Mouse (Mus musculus): Measurements from ENCODE around the gene Ngly1. TPM values are rescaled to one million over a fixed set of nuclear protein-coding genes. Genes with fewer than 3 reads are reported as not detected.

Gene Ngly1
- total RNA-seq, 1 experiment, result 6.9 TPM

GRCm38 (mm10) chr14:16236466-16236865 is 12.6 kb upstream of the Ngly1 start:
- Histone ChIP-seq H3K9me3 (ENCODE audit: control insufficient read depth, insufficient read depth, low read depth, low read length) (no peaks in the 10 kb centered on the region), H3K27ac (ENCODE audit: insufficient read depth, low read depth, low read length, poor library complexity, severe bottlenecking) (no peak overlapping the region), H3K9ac (ENCODE audit: insufficient read depth, low read depth, low read length, poor library complexity, severe bottlenecking) (no peak overlapping the region), H3K36me3 (ENCODE audit: control insufficient read depth, insufficient read depth, low read length, poor library complexity, severe bottlenecking) (no peaks in the 10 kb centered on the region; the same call in 1 of the 2 replicates), H3K4me3 (ENCODE audit: insufficient read depth in 1 of 2, low read depth in 1 of 2, low read length in 2 of 2, poor library complexity in 1 of 2, severe bottlenecking in 1 of 2) (no peak overlapping the region), H3K4me1 (ENCODE audit: control insufficient read depth in 2 of 2, insufficient read depth in 2 of 2, low read length in 2 of 2, poor library complexity in 1 of 2) (no peaks in the 10 kb centered on the region)
- DNase-seq (ENCODE audit: low read depth, low spot score), result no peak
- TF ChIP-seq CHD2 (IDR thresholded peaks at IDR 0.05; ENCODE audit: low read depth, low read length) (no peak), ZC3H11A (IDR thresholded peaks at IDR 0.05; ENCODE audit: borderline replicate concordance, low read depth, low read length) (no peak), ZNF384 (IDR thresholded peaks at IDR 0.05; ENCODE audit: low read depth, low read length) (no peak), MAFK (IDR thresholded peaks at IDR 0.05; ENCODE audit: insufficient read depth, low read depth, low read length) (no peak), HCFC1 (IDR thresholded peaks at IDR 0.05; ENCODE audit: borderline replicate concordance, insufficient read depth, low read length) (no peak)
- in situ Hi-C loops (cut with MboI; ENCODE audit: low sequenced_read_pairs in 2 of 2, unreplicated experiment in 2 of 2), result no loop called here

GRCm38 (mm10) chr14:16242193-16242815 is 6.8 kb upstream of the Ngly1 start:
- H3K27ac ChIP-seq (ENCODE audit: insufficient read depth, low read depth, low read length, poor library complexity, severe bottlenecking), result no peak overlapping the region
- H3K4me3 ChIP-seq (ENCODE audit: insufficient read depth in 1 of 2, low read depth in 1 of 2, low read length in 2 of 2, poor library complexity in 1 of 2, severe bottlenecking in 1 of 2), result peak overlapping the region in 1 of 2 experiments; percentile 75; a peak in 2 of 4 replicates
- H3K9ac ChIP-seq (ENCODE audit: insufficient read depth, low read depth, low read length, poor library complexity, severe bottlenecking), result no peak overlapping the region
- in situ Hi-C loops (cut with MboI; ENCODE audit: low sequenced_read_pairs in 2 of 2, unreplicated experiment in 2 of 2), result no loop called here
- H3K9me3 ChIP-seq (ENCODE audit: control insufficient read depth, insufficient read depth, low read depth, low read length), result no peaks in the 10 kb centered on the region
- no peak for TF ChIP-seq ZC3H11A (IDR thresholded peaks at IDR 0.05; ENCODE audit: borderline replicate concordance, low read depth, low read length)
- no peak for TF ChIP-seq HCFC1 (IDR thresholded peaks at IDR 0.05; ENCODE audit: borderline replicate concordance, insufficient read depth, low read length)
- no peak for TF ChIP-seq ZNF384 (IDR thresholded peaks at IDR 0.05; ENCODE audit: low read depth, low read length)
- TF ChIP-seq CHD2 (IDR thresholded peaks at IDR 0.05; ENCODE audit: low read depth, low read length), result no peak
- TF ChIP-seq MAFK (IDR thresholded peaks at IDR 0.05; ENCODE audit: insufficient read depth, low read depth, low read length), result no peak
- H3K4me1 ChIP-seq (ENCODE audit: control insufficient read depth in 2 of 2, insufficient read depth in 2 of 2, low read length in 2 of 2, poor library complexity in 1 of 2), result no peaks in the 10 kb centered on the region
- no peak for DNase-seq (ENCODE audit: low read depth, low spot score)
- no peaks in the 10 kb centered on the region; the same call in 1 of the 2 replicates for H3K36me3 ChIP-seq (ENCODE audit: control insufficient read depth, insufficient read depth, low read length, poor library complexity, severe bottlenecking)

GRCm38 (mm10) chr14:16242947-16243602 is 6.0 kb upstream of the Ngly1 start:
- Histone ChIP-seq H3K27ac (ENCODE audit: insufficient read depth, low read depth, low read length, poor library complexity, severe bottlenecking) (peak overlapping the region; percentile 40; the same call in 1 of the 2 replicates), H3K4me3 (ENCODE audit: insufficient read depth in 1 of 2, low read depth in 1 of 2, low read length in 2 of 2, poor library complexity in 1 of 2, severe bottlenecking in 1 of 2) (peak overlapping the region; percentile 75), H3K9ac (ENCODE audit: insufficient read depth, low read depth, low read length, poor library complexity, severe bottlenecking) (peak overlapping the region; percentile 84), H3K36me3 (ENCODE audit: control insufficient read depth, insufficient read depth, low read length, poor library complexity, severe bottlenecking) (no peaks in the 10 kb centered on the region; the same call in 1 of the 2 replicates), H3K9me3 (ENCODE audit: control insufficient read depth, insufficient read depth, low read depth, low read length) (no peaks in the 10 kb centered on the region), H3K4me1 (ENCODE audit: control insufficient read depth in 2 of 2, insufficient read depth in 2 of 2, low read length in 2 of 2, poor library complexity in 1 of 2) (no peaks in the 10 kb centered on the region)
- no peak for TF ChIP-seq ZNF384 (IDR thresholded peaks at IDR 0.05; ENCODE audit: low read depth, low read length)
- TF ChIP-seq HCFC1 (IDR thresholded peaks at IDR 0.05; ENCODE audit: borderline replicate concordance, insufficient read depth, low read length), result peak; percentile 41; the same call in 1 of the 2 replicates
- TF ChIP-seq MAFK (IDR thresholded peaks at IDR 0.05; ENCODE audit: insufficient read depth, low read depth, low read length), result no peak
- no peak for TF ChIP-seq CHD2 (IDR thresholded peaks at IDR 0.05; ENCODE audit: low read depth, low read length)
- DNase-seq (ENCODE audit: low read depth, low spot score), result peak; percentile 53
- in situ Hi-C loops (cut with MboI; ENCODE audit: low sequenced_read_pairs in 2 of 2, unreplicated experiment in 2 of 2), result no loop called here

- Histone ChIP-seq H3K4me3 (ENCODE audit: insufficient read depth in 1 of 2, low read depth in 1 of 2, low read length in 2 of 2, poor library complexity in 1 of 2, severe bottlenecking in 1 of 2) (peak overlapping the region; percentile 75), H3K27ac (ENCODE audit: insufficient read depth, low read depth, low read length, poor library complexity, severe bottlenecking) (peak overlapping the region; percentile 40; the same call in 1 of the 2 replicates), H3K9ac (ENCODE audit: insufficient read depth, low read depth, low read length, poor library complexity, severe bottlenecking) (peak overlapping the region; percentile 72), H3K36me3 (ENCODE audit: control insufficient read depth, insufficient read depth, low read length, poor library complexity, severe bottlenecking) (no peaks in the 10 kb centered on the region; the same call in 1 of the 2 replicates), H3K4me1 (ENCODE audit: control insufficient read depth in 2 of 2, insufficient read depth in 2 of 2, low read length in 2 of 2, poor library complexity in 1 of 2) (no peaks in the 10 kb centered on the region), H3K9me3 (ENCODE audit: control insufficient read depth, insufficient read depth, low read depth, low read length) (no peaks in the 10 kb centered on the region)
- DNase-seq (ENCODE audit: low read depth, low spot score), result no peak
- peak; percentile 65 for TF ChIP-seq MAFK (IDR thresholded peaks at IDR 0.05; ENCODE audit: insufficient read depth, low read depth, low read length)
- no peak for TF ChIP-seq ZC3H11A (IDR thresholded peaks at IDR 0.05; ENCODE audit: borderline replicate concordance, low read depth, low read length)
- TF ChIP-seq HCFC1 (IDR thresholded peaks at IDR 0.05; ENCODE audit: borderline replicate concordance, insufficient read depth, low read length), result no peak
- no peak for TF ChIP-seq ZNF384 (IDR thresholded peaks at IDR 0.05; ENCODE audit: low read depth, low read length)
- no peak for TF ChIP-seq CHD2 (IDR thresholded peaks at IDR 0.05; ENCODE audit: low read depth, low read length)
- in situ Hi-C loops (cut with MboI; ENCODE audit: low sequenced_read_pairs in 2 of 2, unreplicated experiment in 2 of 2), result no loop called here
Measured at GRCm38 (mm10) chr14:16243603-16244209, 5.4 kb upstream of the Ngly1 start.
